Mouse (Mus musculus) forebrain, embryonic 10.5 days (tissue): ENCODE measurements around the gene Gga3. TPM values are rescaled to one million over a fixed set of nuclear protein-coding genes. Genes with fewer than 3 reads are reported as not detected.
A peak's percentile ranks its signal among the peaks of the same experiment; 100 is the strongest.

Experiments used
- DNase-seq: peaks from one replicate; pipeline ENCODE4 v3.0.0-alpha.2; 2017; ENCODE audit warnings: low spot score; ENCODE audit errors: extremely low spot score
- H3K27ac ChIP-seq: fragments of 300-500 bp; sonication (generic); 2 replicates; pipeline ENCODE4 v1.5.1; 2016; ENCODE audit warnings: mild to moderate bottlenecking
- H3K27me3 ChIP-seq: fragments of 300-500 bp; sonication (generic); 2 replicates; pipeline ENCODE4 v1.6.1; 2016; ENCODE audit warnings: mild to moderate bottlenecking; ENCODE audit not compliant: poor library complexity, severe bottlenecking
- H3K36me3 ChIP-seq: fragments of 300-500 bp; sonication (generic); replicated peaks from 2 replicates; pipeline ENCODE4 v1.6.1; 2016; ENCODE audit warnings: mild to moderate bottlenecking, moderate library complexity
- H3K4me1 ChIP-seq: fragments of 300-500 bp; sonication (generic); 2 replicates; pipeline ENCODE4 v1.6.1; 2016
- H3K4me3 ChIP-seq: fragments of 300-500 bp; sonication (generic); 2 replicates; pipeline ENCODE4 v1.5.1; 2016; ENCODE audit warnings: mild to moderate bottlenecking, moderate library complexity
- H3K9me3 ChIP-seq: fragments of 300-500 bp; sonication (generic); 2 replicates; pipeline ENCODE4 v1.6.1; 2016; ENCODE audit warnings: mild to moderate bottlenecking, moderate library complexity
- WGBS: fragments of 180-500 bp; shearing (Covaris S2); methylation state at CpG from one replicate; pipeline ENCODE4 v1.1.7; 2016; 5-methylcytosine and 5-hydroxymethylcytosine counted together
- polyA plus RNA-seq: library from polyadenylated mRNA; unstranded; fragments of >200 nt; fragmentation: Nextera tagmentation; extraction: Ambion mirVana; gene quantifications from 2 replicates; pipeline ENCODE4 v1.2.1, GENCODE M21; 2016

Gene Gga3
- polyA plus RNA-seq, 1 experiment from 2014 or later: 29.6 TPM

- peaks cover 29% of the 10 kb centered on the region for H3K4me1 ChIP-seq
- H3K9me3 ChIP-seq: no peaks in the 10 kb centered on the region
- peaks cover 49% of the 10 kb centered on the region for H3K36me3 ChIP-seq
- H3K4me3 ChIP-seq: no peak overlapping the region
- H3K27ac ChIP-seq: no peak overlapping the region
- DNase-seq: no peak
- H3K27me3 ChIP-seq: peaks cover 6% of the 10 kb centered on the region
- WGBS: 89% methylated on average over 10 of the region's 10 CpGs
Observed at GRCm38 (mm10) chr11:115614346-115615107, 10.7 kb upstream of the Gga3 start.

GRCm38 (mm10) chr11:115613138-115613945 is 9.5 kb upstream of the Gga3 start:
- peaks cover 53% of the 10 kb centered on the region for H3K36me3 ChIP-seq
- H3K4me1 ChIP-seq: peaks cover 29% of the 10 kb centered on the region
- WGBS: 0% methylated on average over 16 of the region's 16 CpGs
- H3K4me3 ChIP-seq: peak overlapping the region; percentile 74
- H3K27ac ChIP-seq: peak overlapping the region; percentile 88
- H3K9me3 ChIP-seq: no peaks in the 10 kb centered on the region
- peaks cover 6% of the 10 kb centered on the region for H3K27me3 ChIP-seq
- DNase-seq: peak; percentile 27

GRCm38 (mm10) chr11:115612410-115613137 is 8.7 kb upstream of the Gga3 start, which contains the start of gene Mif4gd:
Gene Mif4gd, minus strand, starts transcription at chr11:115612969.
- Histone ChIP-seq H3K4me1 (peaks cover 29% of the 10 kb centered on the region), H3K27me3 (peaks cover 6% of the 10 kb centered on the region), H3K36me3 (peaks cover 57% of the 10 kb centered on the region), H3K9me3 (no peaks in the 10 kb centered on the region), H3K4me3 (peak within 1 kb of the TSS; percentile 74), H3K27ac (peak within 1 kb of the TSS; percentile 88)
- WGBS: under 1% methylated on average over 55 of the region's 80 CpGs
- peak; percentile 90 for DNase-seq

GRCm38 (mm10) chr11:115612059-115612409 is 8.2 kb upstream of the Gga3 start:
- H3K27ac ChIP-seq: peak overlapping the region; percentile 88
- no peaks in the 10 kb centered on the region for H3K9me3 ChIP-seq
- H3K4me1 ChIP-seq: peaks cover 29% of the 10 kb centered on the region
- peaks cover 57% of the 10 kb centered on the region for H3K36me3 ChIP-seq
- 2% methylated on average over 13 of the region's 13 CpGs for WGBS
- no peak for DNase-seq
- H3K27me3 ChIP-seq: peaks cover 6% of the 10 kb centered on the region
- H3K4me3 ChIP-seq: peak overlapping the region; percentile 74

- Histone ChIP-seq H3K9me3 (no peaks in the 10 kb centered on the region), H3K27me3 (peaks cover 6% of the 10 kb centered on the region), H3K36me3 (peaks cover 61% of the 10 kb centered on the region), H3K27ac (no peak overlapping the region), H3K4me1 (peaks cover 29% of the 10 kb centered on the region), H3K4me3 (0 out of 2 replicates have a peak overlapping the region, but pooled peaks have one; percentile 74)
- DNase-seq: no peak
- WGBS: 85% methylated on average over 6 of the region's 6 CpGs
Observed at GRCm38 (mm10) chr11:115611173-115611572, 7.3 kb upstream of the Gga3 start.

GRCm38 (mm10) chr11:115609576-115609975 is 5.7 kb upstream of the Gga3 start:
- no peak for DNase-seq
- Histone ChIP-seq H3K36me3 (peaks cover 58% of the 10 kb centered on the region), H3K4me3 (no peak overlapping the region), H3K27me3 (peaks cover 6% of the 10 kb centered on the region), H3K27ac (no peak overlapping the region), H3K4me1 (peaks cover 43% of the 10 kb centered on the region), H3K9me3 (no peaks in the 10 kb centered on the region)
- 88% methylated on average over 3 of the region's 3 CpGs for WGBS

- H3K4me1 ChIP-seq: peaks cover 42% of the 10 kb centered on the region
- H3K36me3 ChIP-seq: peaks cover 53% of the 10 kb centered on the region
- DNase-seq: no peak
- WGBS: 86% methylated on average over 23 of the region's 23 CpGs
- no peak overlapping the region for H3K4me3 ChIP-seq
- H3K9me3 ChIP-seq: no peaks in the 10 kb centered on the region
- H3K27ac ChIP-seq: no peak overlapping the region
- H3K27me3 ChIP-seq: peaks cover 6% of the 10 kb centered on the region
Observed at GRCm38 (mm10) chr11:115608421-115609399, 4.9 kb upstream of the Gga3 start.

- H3K9me3 ChIP-seq: no peaks in the 10 kb centered on the region
- WGBS: 95% methylated on average over 18 of the region's 18 CpGs
- H3K4me1 ChIP-seq: peaks cover 44% of the 10 kb centered on the region
- DNase-seq: no peak
- H3K4me3 ChIP-seq: no peak overlapping the region
- peaks cover 6% of the 10 kb centered on the region for H3K27me3 ChIP-seq
- H3K36me3 ChIP-seq: peaks cover 60% of the 10 kb centered on the region
- no peak overlapping the region for H3K27ac ChIP-seq
Observed at GRCm38 (mm10) chr11:115606733-115607132, 2.9 kb upstream of the Gga3 start.

- Histone ChIP-seq H3K9me3 (no peaks in the 10 kb centered on the region), H3K4me1 (peaks cover 39% of the 10 kb centered on the region), H3K4me3 (peak overlapping the region; percentile 100), H3K36me3 (peaks cover 68% of the 10 kb centered on the region), H3K27ac (peak overlapping the region; percentile 98), H3K27me3 (no peaks in the 10 kb centered on the region)
- DNase-seq: no peak
- WGBS: under 1% methylated on average over 26 of the region's 26 CpGs
Observed at GRCm38 (mm10) chr11:115604304-115604696, 449 bp upstream of the Gga3 start.

- H3K4me3 ChIP-seq: peak overlapping the region; percentile 100
- peaks cover 68% of the 10 kb centered on the region for H3K36me3 ChIP-seq
- WGBS: 9% methylated on average over 15 of the region's 15 CpGs
- H3K4me1 ChIP-seq: peaks cover 39% of the 10 kb centered on the region
- H3K27ac ChIP-seq: peak overlapping the region; percentile 98
- H3K27me3 ChIP-seq: no peaks in the 10 kb centered on the region
- no peak for DNase-seq
- H3K9me3 ChIP-seq: no peaks in the 10 kb centered on the region
Observed at GRCm38 (mm10) chr11:115603128-115603475, 749 bp downstream of the Gga3 start.

GRCm38 (mm10) chr11:115601174-115601573 is 2.7 kb downstream of the Gga3 start:
- no peaks in the 10 kb centered on the region for H3K9me3 ChIP-seq
- no peak for DNase-seq
- WGBS: 94% methylated on average over 4 of the region's 4 CpGs
- H3K4me3 ChIP-seq: no peak overlapping the region
- no peak overlapping the region for H3K27ac ChIP-seq
- H3K4me1 ChIP-seq: peaks cover 39% of the 10 kb centered on the region
- H3K36me3 ChIP-seq: peaks cover 67% of the 10 kb centered on the region
- no peaks in the 10 kb centered on the region for H3K27me3 ChIP-seq

- peaks cover 67% of the 10 kb centered on the region for H3K36me3 ChIP-seq
- 95% methylated on average over 15 of the region's 15 CpGs for WGBS
Observed at GRCm38 (mm10) chr11:115600743-115601142, 3.1 kb downstream of the Gga3 start.

More at GRCm38 (mm10) chr11:115600743-115601142, 3.1 kb downstream of the Gga3 start:
- H3K27me3 ChIP-seq: no peaks in the 10 kb centered on the region
- no peak overlapping the region for H3K27ac ChIP-seq
- H3K4me1 ChIP-seq: peaks cover 36% of the 10 kb centered on the region
- H3K4me3 ChIP-seq: no peak overlapping the region
- no peak for DNase-seq
- H3K9me3 ChIP-seq: no peaks in the 10 kb centered on the region
